Mouse (Mus musculus) embryonic stem cell, embryonic (primary cell): ENCODE data around the gene Wdr20.
"Not testable (repeated sequence)": the region's sequence is repeated elsewhere in the genome, so short reads cannot be mapped to it uniquely, and the experiment has no call there.

Experiments used
- CTCF ChIA-PET, 4 experiments: fragments of 300-600 bp in 2 of 4; fragments of 350-600 bp in 2 of 4; sonication (Branson Sonifier 250); formaldehyde crosslinking; loops; one replicate each; lab custom pipeline; 2022; ENCODE audit warnings: inconsistent platforms in 2 of 4; lab: Charles Lee
- POLR2A ChIA-PET, 4 experiments: fragments of 300-600 bp in 2 of 4; fragments of 350-600 bp in 2 of 4; sonication (Branson Sonifier 250); formaldehyde crosslinking; loops; one replicate each; lab custom pipeline; 2022; ENCODE audit warnings: antibody characterized with exemption in 4 of 4, inconsistent platforms in 1 of 4; lab: Charles Lee

Gene Wdr20

GRCm38 (mm10) chr12:110737170-110738157, at the start of gene Wdr20:
Gene Wdr20, plus strand, starts transcription at chr12:110737944.
- CTCF ChIA-PET, result interaction anchor here (0.6 to 1.8 kb wide), 12 partner anchors 11 to 488 kb away, joined by 3 to 9 read pairs (median 4); partner anchors contain the start of gene Hsp90aa1 (in 2 of the 4)
- POLR2A ChIA-PET, result interaction anchor here (0.5 to 2.9 kb wide), 86 partner anchors 10 to 962 kb away, joined by 3 to 50 read pairs (median 4); partner anchors contain the start of genes Hsp90aa1 (in 3 of the 4), Rcor1 (in 2 of the 4) and Cinp (in 1 of the 4)

- ChIA-PET CTCF (interaction anchor here in 3 of 4 experiments (0.6 to 2.5 kb wide), 9 partner anchors 13 to 290 kb away, joined by 3 to 9 read pairs (median 7); partner anchors contain the start of gene Hsp90aa1 (in 2 of the 3)), POLR2A (interaction anchor here (0.6 to 26.2 kb wide), 51 partner anchors 9 to 272 kb away, joined by 3 to 781 read pairs (median 5); partner anchors contain the start of genes Hsp90aa1 (in 4 of the 4) and Wdr20 (in 2 of the 4))
Observed at GRCm38 (mm10) chr12:110688921-110689320, 48.8 kb upstream of the Wdr20 start.

GRCm38 (mm10) chr12:110689919-110690643, 47.7 kb upstream of the Wdr20 start:
- POLR2A ChIA-PET, result interaction anchor here (0.6 to 26.2 kb wide), 39 partner anchors 9 to 273 kb away, joined by 3 to 781 read pairs (median 4); partner anchors contain the start of genes Hsp90aa1 (in 4 of the 4) and Wdr20 (in 2 of the 4)
- CTCF ChIA-PET, result interaction anchor here (0.5 to 2.5 kb wide), 7 partner anchors 11 to 271 kb away, joined by 3 to 9 read pairs (median 7); partner anchors contain the start of gene Hsp90aa1 (in 1 of the 4)

- CTCF ChIA-PET, result not testable (repeated sequence)
- POLR2A ChIA-PET, result interaction anchor here in 3 of 4 experiments (1.2 to 26.2 kb wide), 8 partner anchors 10 to 102 kb away, joined by 4 to 781 read pairs (median 20); partner anchors contain the start of genes Hsp90aa1 (in 3 of the 3) and 1700001K19Rik (in 2 of the 3)
Observed at GRCm38 (mm10) chr12:110693378-110693777, 44.4 kb upstream of the Wdr20 start.

GRCm38 (mm10) chr12:110695676-110696171, 42.0 kb upstream of the Wdr20 start:
- ChIA-PET CTCF (no interaction called here), POLR2A (interaction anchor here in 3 of 4 experiments (0.7 to 26.2 kb wide), 15 partner anchors 8 to 842 kb away, joined by 3 to 781 read pairs (median 4); partner anchors contain the start of genes Hsp90aa1 (in 3 of the 3), 1700001K19Rik (in 1 of the 3) and Eif5 (in 1 of the 3))

GRCm38 (mm10) chr12:110696173-110696974, 41.4 kb upstream of the Wdr20 start:
- CTCF ChIA-PET, result no interaction called here
- POLR2A ChIA-PET, result interaction anchor here (0.6 to 19.5 kb wide), 28 partner anchors 7 to 483 kb away, joined by 3 to 781 read pairs (median 6); partner anchors contain the start of genes 1700001K19Rik (in 2 of the 4) and Zfp839 (in 1 of the 4)

- ChIA-PET CTCF (no interaction called here), POLR2A (interaction anchor here (0.6 to 19.5 kb wide), 36 partner anchors 8 to 482 kb away, joined by 3 to 781 read pairs (median 6); partner anchors contain the start of genes 1700001K19Rik (in 2 of the 4), Wdr20 (in 1 of the 4) and Zfp839 (in 1 of the 4))
Observed at GRCm38 (mm10) chr12:110696975-110697400, 40.8 kb upstream of the Wdr20 start.

GRCm38 (mm10) chr12:110697457-110697856, 40.3 kb upstream of the Wdr20 start:
- ChIA-PET POLR2A (interaction anchor here (0.5 to 19.5 kb wide), 42 partner anchors 8 to 844 kb away, joined by 3 to 781 read pairs (median 5); partner anchors contain the start of genes 1700001K19Rik (in 2 of the 4), Wdr20 (in 2 of the 4) and Zfp839 (in 1 of the 4)), CTCF (no interaction called here)

GRCm38 (mm10) chr12:110698080-110698479, 39.7 kb upstream of the Wdr20 start:
- ChIA-PET POLR2A (interaction anchor here (0.5 to 19.5 kb wide), 35 partner anchors 9 to 843 kb away, joined by 3 to 781 read pairs (median 6); partner anchors contain the start of genes 1700001K19Rik (in 2 of the 4) and Wdr20 (in 2 of the 4)), CTCF (interaction anchor here in 1 of 4 experiments (0.6 to 0.8 kb wide), 2 partner anchors 10 to 24 kb away, joined by 3 read pairs; no protein-coding TSS in a partner anchor)

- ChIA-PET POLR2A (interaction anchor here (0.5 to 19.5 kb wide), 35 partner anchors 8 to 842 kb away, joined by 3 to 781 read pairs (median 7); partner anchors contain the start of genes 1700001K19Rik (in 2 of the 4), Wdr20 (in 2 of the 4) and Dync1h1 (in 1 of the 4)), CTCF (interaction anchor here in 2 of 4 experiments (0.5 to 0.8 kb wide), 3 partner anchors 11 to 139 kb away, joined by 3 read pairs; no protein-coding TSS in a partner anchor)
Observed at GRCm38 (mm10) chr12:110698523-110699170, 39.1 kb upstream of the Wdr20 start.

GRCm38 (mm10) chr12:110699171-110699547, 38.6 kb upstream of the Wdr20 start:
- ChIA-PET POLR2A (interaction anchor here (0.6 to 19.5 kb wide), 19 partner anchors 10 to 282 kb away, joined by 3 to 781 read pairs (median 50); partner anchors contain the start of genes 1700001K19Rik (in 2 of the 4), Dync1h1 (in 1 of the 4), Mok (in 1 of the 4) and Wdr20 (in 1 of the 4)), CTCF (interaction anchor here in 1 of 4 experiments (0.5 kb wide), 1 partner anchor 139 kb away, joined by 3 read pairs; no protein-coding TSS in a partner anchor)

- POLR2A ChIA-PET, result interaction anchor here (0.5 to 19.5 kb wide), 75 partner anchors 9 to 837 kb away, joined by 3 to 781 read pairs (median 5); partner anchors contain the start of genes 1700001K19Rik (in 2 of the 4), Wdr20 (in 2 of the 4), Dync1h1 (in 1 of the 4) and Eif5 (in 1 of the 4)
- CTCF ChIA-PET, result interaction anchor here (0.6 to 3.7 kb wide), 11 partner anchors 11 to 572 kb away, joined by 3 to 23 read pairs (median 4); no protein-coding TSS in a partner anchor
Observed at GRCm38 (mm10) chr12:110700730-110701129, 37.0 kb upstream of the Wdr20 start.

GRCm38 (mm10) chr12:110701363-110701762, 36.4 kb upstream of the Wdr20 start:
- ChIA-PET CTCF (interaction anchor here (0.6 to 3.7 kb wide), 14 partner anchors 10 to 571 kb away, joined by 3 to 23 read pairs (median 4); no protein-coding TSS in a partner anchor), POLR2A (interaction anchor here (0.5 to 19.5 kb wide), 114 partner anchors 9 to 1956 kb away, joined by 3 to 781 read pairs (median 5); partner anchors contain the start of genes Wdr20 (in 3 of the 4), 1700001K19Rik (in 2 of the 4), Dync1h1 (in 1 of the 4) and Eif5 (in 1 of the 4))

GRCm38 (mm10) chr12:110702556-110702955, 35.2 kb upstream of the Wdr20 start, which contains the start of gene Hsp90aa1:
Gene Hsp90aa1, minus strand, starts transcription at chr12:110702728.
- POLR2A ChIA-PET, result interaction anchor here (0.5 to 19.5 kb wide), 164 partner anchors 8 to 844 kb away, joined by 3 to 781 read pairs (median 5); partner anchors contain the start of genes Wdr20 (in 3 of the 4), 1700001K19Rik (in 2 of the 4), Dync1h1 (in 2 of the 4) and Eif5 (in 2 of the 4)
- CTCF ChIA-PET, result interaction anchor here (0.6 to 3.7 kb wide), 46 partner anchors 8 to 290 kb away, joined by 3 to 45 read pairs (median 5); partner anchors contain the start of gene Wdr20 (in 2 of the 4)
